Comparison of ENCODE assay signal across 9 mouse cellular contexts in the genomic region with DNA sequence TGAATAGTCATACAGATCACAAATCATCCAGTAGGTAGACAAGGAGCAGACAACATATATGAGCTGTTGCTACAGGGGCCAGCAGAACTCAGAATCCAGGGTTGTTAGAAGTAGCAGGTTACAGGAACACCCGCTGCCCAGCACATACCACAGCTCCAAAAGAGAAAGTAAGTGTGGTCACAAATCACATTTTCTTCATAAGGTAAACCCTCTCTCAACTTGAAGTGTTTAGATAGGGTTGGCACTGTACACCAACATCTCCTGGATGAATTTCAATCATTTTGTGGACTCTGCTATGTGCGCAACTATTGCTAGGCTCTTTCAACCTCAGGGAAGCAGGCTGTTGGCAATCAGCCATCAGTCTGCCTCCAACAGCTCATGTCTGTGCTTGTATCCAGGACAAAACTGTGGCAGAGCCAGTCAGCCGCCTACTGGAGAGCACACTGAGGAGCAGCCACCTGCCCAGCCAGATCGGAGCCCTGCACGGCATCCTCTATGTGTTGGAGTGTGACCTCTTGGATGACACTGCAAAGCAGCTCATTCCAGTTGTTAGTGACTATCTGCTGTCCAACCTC. TPM values are rescaled to one million over a fixed set of nuclear protein-coding genes. Genes with fewer than 3 reads are reported as not detected.
DNase-seq lines count a peak whose midpoint lies in the region; ATAC-seq and TF ChIP-seq lines count a peak whose summit lies in the region.
"Had no signal": no experiment of that assay in that cellular context is flagged by ENCODE, and none has a peak within 500 bp of the region (broad histone marks: within the 10 kb centered on the region; RNA-seq: fewer than 3 reads in every experiment).

No protein-coding gene starts in this region.

- H3K9me3 ChIP-seq in forebrain, embryonic 14.5 days (replicated peaks; ENCODE audit: control insufficient read depth, low read length): no peaks in the 10 kb centered on the region
- no peaks in the 10 kb centered on the region for H3K9me3 ChIP-seq in forebrain, embryonic 13.5 days (replicated peaks)
- H3K9me3 ChIP-seq in midbrain, postnatal 0 days (ENCODE audit: low read length): no peaks in the 10 kb centered on the region
- no peaks in the 10 kb centered on the region for H3K9me3 ChIP-seq in midbrain, embryonic 15.5 days
- no peaks in the 10 kb centered on the region for H3K9me3 ChIP-seq in lung, postnatal 0 days (ENCODE audit: low read length)
- H3K9me3 ChIP-seq: liver, embryonic 15.5 days had no signal

- H3K9ac ChIP-seq in forebrain, embryonic 14.5 days (ENCODE audit: low read length): no peak overlapping the region
- H3K9ac ChIP-seq in forebrain, embryonic 13.5 days: no peak overlapping the region
- no peak overlapping the region for H3K9ac ChIP-seq in midbrain, postnatal 0 days (replicated peaks; ENCODE audit: low read length, poor library complexity, severe bottlenecking)
- H3K9ac ChIP-seq in midbrain, embryonic 15.5 days: no peak overlapping the region
- H3K9ac ChIP-seq in lung, postnatal 0 days (replicated peaks; ENCODE audit: low read depth): no peak overlapping the region
- H3K9ac ChIP-seq: liver, embryonic 15.5 days had no signal

- 82% methylated on average over 5 of the region's 5 CpGs for WGBS in forebrain, embryonic 14.5 days
- 79% methylated on average over 5 of the region's 5 CpGs for WGBS in forebrain, embryonic 13.5 days
- 80% methylated on average over 5 of the region's 5 CpGs for WGBS in midbrain, postnatal 0 days
- WGBS in midbrain, embryonic 15.5 days: 79% methylated on average over 5 of the region's 5 CpGs
- WGBS in lung, postnatal 0 days: 59% methylated on average over 5 of the region's 5 CpGs

- no peak overlapping the region for H3K4me3 ChIP-seq in forebrain, embryonic 14.5 days (ENCODE audit: low read depth, low read length)
- H3K4me3 ChIP-seq in forebrain, embryonic 13.5 days: no peak overlapping the region
- H3K4me3 ChIP-seq in midbrain, postnatal 0 days (ENCODE audit: low read depth, low read length): no peak overlapping the region
- no peak overlapping the region for H3K4me3 ChIP-seq in midbrain, embryonic 15.5 days
- no peak overlapping the region for H3K4me3 ChIP-seq in lung, postnatal 0 days (ENCODE audit: low read depth, low read length)
- H3K4me3 ChIP-seq: liver, embryonic 15.5 days had no signal

- peak; percentile 46; the same call in 1 of the 2 replicates for ATAC-seq in forebrain, embryonic 14.5 days
- no peak for ATAC-seq in forebrain, embryonic 13.5 days
- ATAC-seq in midbrain, postnatal 0 days (ENCODE audit: low FRiP score): 0 out of 2 replicates have a peak, but pooled peaks have one; percentile 32
- ATAC-seq in midbrain, embryonic 15.5 days (replicated peaks): no peak
- peak; percentile 95 for ATAC-seq in lung, postnatal 0 days
- no peak for ATAC-seq in megakaryocyte, adult 5-6 weeks (ENCODE audit: poor library complexity, severe bottlenecking)

- TF ChIP-seq EP300 in lung, postnatal 0 days (IDR thresholded peaks at IDR 0.05): peak; percentile 92

- peak; percentile 40 for TF ChIP-seq CTCF in midbrain, postnatal 0 days (IDR thresholded peaks at IDR 0.05)
- TF ChIP-seq CTCF in lung, postnatal 0 days (IDR thresholded peaks at IDR 0.05): peak; percentile 69

- H3K4me2 ChIP-seq in forebrain, embryonic 14.5 days (ENCODE audit: low read length): no peak overlapping the region
- H3K4me2 ChIP-seq in forebrain, embryonic 13.5 days: no peak overlapping the region
- no peak overlapping the region for H3K4me2 ChIP-seq in midbrain, postnatal 0 days (ENCODE audit: low read depth, low read length, poor library complexity, severe bottlenecking)
- no peak overlapping the region for H3K4me2 ChIP-seq in midbrain, embryonic 15.5 days
- no peak overlapping the region for H3K4me2 ChIP-seq in lung, postnatal 0 days (replicated peaks; ENCODE audit: low read depth, low read length)
- H3K4me2 ChIP-seq: liver, embryonic 15.5 days had no signal

- no peak overlapping the region for H3K27ac ChIP-seq in forebrain, embryonic 14.5 days (ENCODE audit: low read depth, low read length)
- H3K27ac ChIP-seq in forebrain, embryonic 13.5 days: no peak overlapping the region
- H3K27ac ChIP-seq in midbrain, postnatal 0 days (ENCODE audit: low read depth, low read length): no peak overlapping the region
- H3K27ac ChIP-seq in midbrain, embryonic 15.5 days: no peak overlapping the region
- peak overlapping the region; percentile 52; the same call in 1 of the 2 replicates for H3K27ac ChIP-seq in lung, postnatal 0 days (ENCODE audit: low read length)
- H3K27ac ChIP-seq: liver, embryonic 15.5 days had no signal

- intact Hi-C loops in heart, postnatal 10 days (cut with DNase I): no loop called here

- peak; percentile 76 for DNase-seq in forebrain, embryonic 14.5 days (ENCODE audit: low spot score)
- peak; percentile 81 for DNase-seq in midbrain, postnatal 0 days (ENCODE audit: low spot score)
- DNase-seq in heart, postnatal 10 days: peak; percentile 71 to 72
- peak; percentile 92 for DNase-seq in lung, postnatal 0 days (ENCODE audit: low spot score)
- DNase-seq in frontal cortex, postnatal 25 days (ENCODE audit: low spot score in 2 of 2): no peak

- no peaks in the 10 kb centered on the region for H3K4me1 ChIP-seq in forebrain, embryonic 14.5 days (ENCODE audit: control insufficient read depth, insufficient read depth, low read length)
- 0 out of 2 replicates have a peak, but pooled peaks cover 2% of the 10 kb centered on the region for H3K4me1 ChIP-seq in forebrain, embryonic 13.5 days
- H3K4me1 ChIP-seq in midbrain, postnatal 0 days (ENCODE audit: insufficient read depth, low read length): no peaks in the 10 kb centered on the region
- H3K4me1 ChIP-seq in midbrain, embryonic 15.5 days: no peaks in the 10 kb centered on the region
- H3K4me1 ChIP-seq in lung, postnatal 0 days (ENCODE audit: insufficient read depth, low read depth, low read length): no peaks in the 10 kb centered on the region
- H3K4me1 ChIP-seq: liver, embryonic 15.5 days had no signal

- peaks cover 93% of the 10 kb centered on the region for H3K36me3 ChIP-seq in forebrain, embryonic 14.5 days (ENCODE audit: control insufficient read depth, insufficient read depth, low read length)
- peaks cover 89% of the 10 kb centered on the region for H3K36me3 ChIP-seq in forebrain, embryonic 13.5 days (ENCODE audit: poor library complexity, severe bottlenecking)
- peaks cover 86% of the 10 kb centered on the region for H3K36me3 ChIP-seq in midbrain, postnatal 0 days (ENCODE audit: insufficient read depth, low read length)
- peaks cover 43% of the 10 kb centered on the region for H3K36me3 ChIP-seq in midbrain, embryonic 15.5 days (replicated peaks)
- peaks cover 48% of the 10 kb centered on the region for H3K36me3 ChIP-seq in lung, postnatal 0 days (ENCODE audit: insufficient read depth, low read length)

- no peaks in the 10 kb centered on the region for H3K27me3 ChIP-seq in forebrain, embryonic 14.5 days (replicated peaks; ENCODE audit: control insufficient read depth, insufficient read depth, low read length)
- H3K27me3 ChIP-seq in forebrain, embryonic 13.5 days: no peaks in the 10 kb centered on the region
- no peaks in the 10 kb centered on the region for H3K27me3 ChIP-seq in midbrain, postnatal 0 days (ENCODE audit: insufficient read depth, low read length)
- H3K27me3 ChIP-seq in midbrain, embryonic 15.5 days (replicated peaks): no peaks in the 10 kb centered on the region
- H3K27me3 ChIP-seq in lung, postnatal 0 days (replicated peaks; ENCODE audit: insufficient read depth, low read length): no peaks in the 10 kb centered on the region
- H3K27me3 ChIP-seq: liver, embryonic 15.5 days had no signal

RNA-seq across cellular contexts. Expression of gene Msantd1, which starts 4.9 kb away (rescaled TPM):
- 5.5 and 7.4 TPM in 2 replicates for polyA plus RNA-seq in forebrain, embryonic 14.5 days (2014; fragmentation: Nextera tagmentation; extraction: Ambion mirVana)
- 2.2 and 3.9 TPM in 2 replicates for polyA plus RNA-seq in forebrain, embryonic 13.5 days (2015; fragmentation: Nextera tagmentation; extraction: Ambion mirVana)
- total RNA-seq in midbrain, postnatal 0 days (2014; rRNA removed): 17.0 and 21.0 TPM in 2 replicates
- polyA plus RNA-seq in midbrain, postnatal 0 days (2015; fragmentation: Nextera tagmentation; extraction: Ambion mirVana): 13.3 and 13.5 TPM in 2 replicates
- polyA plus RNA-seq in midbrain, embryonic 15.5 days (2015; fragmentation: Nextera tagmentation; extraction: Ambion mirVana): 6.5 and 6.8 TPM in 2 replicates
- under 1 TPM; 0.25 to 0.62 TPM for total RNA-seq in heart, postnatal 10 days (2021)
- 0.50 and 0.73 TPM in 2 replicates for polyA plus RNA-seq in lung, postnatal 0 days (2015; fragmentation: Nextera tagmentation; extraction: Ambion mirVana)
- total RNA-seq in megakaryocyte, adult 5-6 weeks (2015): 0.80 and 1.2 TPM in 2 replicates
- total RNA-seq in megakaryocyte, adult 5-6 weeks (2017): 0.44 TPM in 1 of 2 replicates, not detected in the other

RNA-seq across cellular contexts. Expression of gene Rgs12, which starts 46.3 kb away (rescaled TPM):
- 37.2 and 37.4 TPM in 2 replicates for polyA plus RNA-seq in forebrain, embryonic 14.5 days (2014; fragmentation: Nextera tagmentation; extraction: Ambion mirVana)
- polyA plus RNA-seq in forebrain, embryonic 13.5 days (2015; fragmentation: Nextera tagmentation; extraction: Ambion mirVana): 64.7 and 71.2 TPM in 2 replicates
- 54.8 and 60.8 TPM in 2 replicates for total RNA-seq in midbrain, postnatal 0 days (2014; rRNA removed)
- 29.9 and 30.5 TPM in 2 replicates for polyA plus RNA-seq in midbrain, postnatal 0 days (2015; fragmentation: Nextera tagmentation; extraction: Ambion mirVana)
- polyA plus RNA-seq in midbrain, embryonic 15.5 days (2015; fragmentation: Nextera tagmentation; extraction: Ambion mirVana): 52.7 and 60.1 TPM in 2 replicates
- total RNA-seq in heart, postnatal 10 days (2021): 10 to 100 TPM; 32.5 to 36.5 TPM
- 45.5 and 46.7 TPM in 2 replicates for polyA plus RNA-seq in lung, postnatal 0 days (2015; fragmentation: Nextera tagmentation; extraction: Ambion mirVana)
- 5.7 and 8.5 TPM in 2 replicates for total RNA-seq in megakaryocyte, adult 5-6 weeks (2015)
- 6.2 and 7.1 TPM in 2 replicates for total RNA-seq in megakaryocyte, adult 5-6 weeks (2017)

Comparison
In these comparisons a context has a peak if more than half of its experiments do, and no peak if none do; other contexts are left out.
1. ATAC-seq: peak in forebrain, embryonic 14.5 days (single experiment), midbrain, postnatal 0 days (single experiment) and lung, postnatal 0 days (single experiment); none in forebrain, embryonic 13.5 days (single experiment), midbrain, embryonic 15.5 days (single experiment) and megakaryocyte, adult 5-6 weeks (single experiment).
2. DNase-seq: peak in forebrain, embryonic 14.5 days (single experiment), midbrain, postnatal 0 days (single experiment), heart, postnatal 10 days (2 of 2) and lung, postnatal 0 days (single experiment); none in frontal cortex, postnatal 25 days (0 of 2).